ENCODE assay signal across 10 mouse cellular contexts in genomic region chr7:90145897-90146296, GRCm38 (mm10). TPM values are rescaled to one million over a fixed set of nuclear protein-coding genes. Genes with fewer than 3 reads are reported as not detected.
A peak's percentile ranks its signal among the peaks of the same experiment; 100 is the strongest.
DNase-seq lines count a peak whose midpoint lies in the region; ATAC-seq and TF ChIP-seq lines count a peak whose summit lies in the region.
"Had no signal": no experiment of that assay in that cellular context is flagged by ENCODE, and none has a peak within 500 bp of the region (broad histone marks: within the 10 kb centered on the region; RNA-seq: fewer than 3 reads in every experiment).

No protein-coding gene starts in this region.

- no peaks in the 10 kb centered on the region for H3K9me3 ChIP-seq in heart, embryonic 10.5 days
- no peaks in the 10 kb centered on the region for H3K9me3 ChIP-seq in forebrain, postnatal 0 days (ENCODE audit: low read length)

- no peak overlapping the region for H3K9ac ChIP-seq in forebrain, postnatal 0 days

- no peak for TF ChIP-seq CTCF in forebrain, postnatal 0 days (IDR thresholded peaks at IDR 0.05; ENCODE audit: low read depth)

- peaks cover 46% of the 10 kb centered on the region for H3K4me1 ChIP-seq in heart, embryonic 10.5 days
- H3K4me1 ChIP-seq in forebrain, postnatal 0 days (ENCODE audit: insufficient read depth) = no peaks in the 10 kb centered on the region; the same call in 1 of the 2 replicates

- no peak overlapping the region for H3K4me2 ChIP-seq in forebrain, postnatal 0 days (ENCODE audit: low read depth)

- H3K27ac ChIP-seq in heart, embryonic 10.5 days = peak overlapping the region; percentile 77
- no peak overlapping the region for H3K27ac ChIP-seq in forebrain, postnatal 0 days (ENCODE audit: low read depth, low read length)

- DNase-seq in heart, embryonic 10.5 days (ENCODE audit: low spot score) = no peak
- DNase-seq in heart, adult 11 months = no peak
- peak; percentile 21 for DNase-seq in NIH3T3 (ENCODE audit: low read depth)
- peak; percentile 57 to 62 for DNase-seq in kidney, postnatal 36 days
- no peak for DNase-seq in retina, postnatal 1 day
- no peak for DNase-seq in forebrain, postnatal 0 days
- no peak for DNase-seq in c-Kit-positive CD71-positive TER-119-positive erythroid progenitor cells, embryonic 14.5 days (ENCODE audit: low spot score)
- DNase-seq: cerebellum, adult 11-12 months; right cerebral cortex, postnatal 25 days had no signal

- no peaks in the 10 kb centered on the region for H3K27me3 ChIP-seq in heart, embryonic 10.5 days (ENCODE audit: insufficient read depth, poor library complexity, severe bottlenecking)
- no peaks in the 10 kb centered on the region for H3K27me3 ChIP-seq in forebrain, postnatal 0 days (ENCODE audit: insufficient read depth, low read length)

- H3K4me3 ChIP-seq in heart, embryonic 10.5 days = peak overlapping the region; percentile 20; the same call in 1 of the 2 replicates
- no peak overlapping the region for H3K4me3 ChIP-seq in forebrain, postnatal 0 days (ENCODE audit: low read depth, low read length)

- 36% methylated on average over 4 of the region's 4 CpGs for WGBS in heart, embryonic 10.5 days
- WGBS in forebrain, postnatal 0 days = 58% methylated on average over 4 of the region's 4 CpGs

- no peaks in the 10 kb centered on the region for H3K36me3 ChIP-seq in heart, embryonic 10.5 days
- no peaks in the 10 kb centered on the region for H3K36me3 ChIP-seq in forebrain, postnatal 0 days (ENCODE audit: insufficient read depth)

- peak; percentile 11; the same call in 1 of the 2 replicates for ATAC-seq in granulocyte monocyte progenitor cell, adult 5-6 weeks (replicated peaks; ENCODE audit: poor library complexity, severe bottlenecking)
- no peak for ATAC-seq in forebrain, postnatal 0 days

RNA-seq across cellular contexts. Expression of gene Picalm, which starts 15.9 kb away (rescaled TPM):
- polyA plus RNA-seq in heart, embryonic 10.5 days (2016; fragmentation: Nextera tagmentation; extraction: Ambion mirVana) = 29.5 and 29.8 TPM in 2 replicates
- total RNA-seq in granulocyte monocyte progenitor cell, adult 5-6 weeks (2014; fragmentation: Nextera tagmentation) = 65.0 and 96.3 TPM in 2 replicates
- total RNA-seq in granulocyte monocyte progenitor cell, adult 5-6 weeks (2017) = 86.8 and 90.4 TPM in 2 replicates
- 211 and 242 TPM in 2 replicates for total RNA-seq in forebrain, postnatal 0 days (2014; rRNA removed)
- 16.5 and 21.2 TPM in 2 replicates for polyA plus RNA-seq in forebrain, postnatal 0 days (2015; fragmentation: Nextera tagmentation; extraction: Ambion mirVana)

Comparison
In these comparisons a context has a peak if more than half of its experiments do, and no peak if none do; other contexts are left out.
1. DNase-seq: peak in NIH3T3 (single experiment) and kidney, postnatal 36 days (2 of 2); none in heart, embryonic 10.5 days (single experiment), heart, adult 11 months (single experiment), retina, postnatal 1 day (single experiment), forebrain, postnatal 0 days (single experiment) and c-Kit-positive CD71-positive TER-119-positive erythroid progenitor cells, embryonic 14.5 days (single experiment).